Mouse (Mus musculus) ES-E14 (cell line): Measurements from ENCODE around the gene Alx3. TPM values are rescaled to one million over a fixed set of nuclear protein-coding genes. Genes with fewer than 3 reads are reported as not detected.

Source experiments
- DNase-seq: peaks from one replicate; pipeline ENCODE4 v3.0.0-alpha.2; 2013; ENCODE audit warnings: low read depth, low spot score
- H3K27ac ChIP-seq: 2 replicates; pipeline ENCODE4 v1.5.1; 2012; ENCODE audit warnings: low read depth, mild to moderate bottlenecking, low read length, moderate library complexity, mixed read lengths; ENCODE audit not compliant: poor library complexity, insufficient read depth, severe bottlenecking
- H3K36me3 ChIP-seq: 2 replicates; pipeline ENCODE4 v1.6.1; 2012; ENCODE audit warnings: mild to moderate bottlenecking, low read length, moderate library complexity, mixed read lengths; ENCODE audit not compliant: control insufficient read depth, poor library complexity, insufficient read depth, severe bottlenecking
- H3K4me1 ChIP-seq, 2 experiments: fragments of 150-350 bp in 1 of 2; sonication (generic) in 1 of 2; 2 replicates each; pipeline ENCODE4 v1.6.1; 2012; ENCODE audit warnings: low read length in 2 of 2, mild to moderate bottlenecking in 1 of 2, mixed read lengths in 1 of 2; ENCODE audit not compliant: control insufficient read depth in 2 of 2, insufficient read depth in 2 of 2, poor library complexity in 1 of 2
- H3K4me3 ChIP-seq, 2 experiments: fragments of 150-350 bp in 1 of 2; sonication (generic) in 1 of 2; 2 replicates each; pipeline ENCODE4 v1.5.1; 2012; ENCODE audit warnings: low read length in 2 of 2, low read depth in 1 of 2, mild to moderate bottlenecking in 1 of 2, mixed read lengths in 1 of 2; ENCODE audit not compliant: insufficient read depth in 1 of 2, poor library complexity in 1 of 2, severe bottlenecking in 1 of 2
- H3K9ac ChIP-seq: 2 replicates; pipeline ENCODE4 v1.6.1; 2012; ENCODE audit warnings: low read depth, mild to moderate bottlenecking, low read length, mixed read lengths; ENCODE audit not compliant: poor library complexity, insufficient read depth, severe bottlenecking
- H3K9me3 ChIP-seq: fragments of 150-350 bp; sonication (generic); 2 replicates; pipeline ENCODE4 v1.6.1; 2012; ENCODE audit warnings: low read depth, mild to moderate bottlenecking, low read length; ENCODE audit not compliant: control insufficient read depth, insufficient read depth
- CHD2 ChIP-seq: IDR thresholded peaks from 2 replicates; pipeline ENCODE4 v1.6.1; 2014; ENCODE audit warnings: mild to moderate bottlenecking, low read depth, low read length, inconsistent platforms
- HCFC1 ChIP-seq: IDR thresholded peaks from 2 replicates; pipeline ENCODE4 v1.6.1; 2012; ENCODE audit warnings: low read length, inconsistent platforms, borderline replicate concordance; ENCODE audit not compliant: insufficient read depth
- MAFK ChIP-seq: IDR thresholded peaks from 2 replicates; pipeline ENCODE4 v1.6.1; 2014; ENCODE audit warnings: mild to moderate bottlenecking, low read depth, low read length, inconsistent platforms; ENCODE audit not compliant: insufficient read depth
- ZC3H11A ChIP-seq: IDR thresholded peaks from 2 replicates; pipeline ENCODE4 v1.6.1; 2012; ENCODE audit warnings: low read depth, mild to moderate bottlenecking, inconsistent platforms, low read length, borderline replicate concordance
- ZNF384 ChIP-seq: IDR thresholded peaks from 2 replicates; pipeline ENCODE4 v1.6.1; 2012; ENCODE audit warnings: low read depth, low read length, inconsistent platforms
- in situ Hi-C, 2 experiments: fragments of 600-800 bp; cut with MboI; formaldehyde crosslinking; loops; one replicate each; pipeline ENCODE4 v1.15.1; 2025; ENCODE audit warnings: low sequenced_read_pairs in 2 of 2, inconsistent platforms in 1 of 2; ENCODE audit not compliant: unreplicated experiment in 2 of 2
- total RNA-seq: library from RNA; depleted of rRNA; stranded (reverse); fragments of 300-350 nt; gene quantifications from 2 replicates; pipeline ENCODE4 v1.2.3, GENCODE M21; 2012

Alx3 gene
- total RNA-seq, 1 experiment = 0.85 TPM

- no peak for DNase-seq
- Histone ChIP-seq H3K27ac (no peak overlapping the region), H3K36me3 (no peaks in the 10 kb centered on the region), H3K4me3 (no peak overlapping the region), H3K9me3 (no peaks in the 10 kb centered on the region), H3K4me1 (no peaks in the 10 kb centered on the region), H3K9ac (no peak overlapping the region)
- TF ChIP-seq ZC3H11A = no peak
- TF ChIP-seq MAFK = no peak
- no peak for TF ChIP-seq HCFC1
- TF ChIP-seq ZNF384 = no peak
- TF ChIP-seq CHD2 = no peak
- in situ Hi-C loops = loop anchor here in 1 of 2 experiments (10.0 kb wide), 1 partner anchor 336 kb away; the partner anchor contains the start of genes A630076J17Rik and Prok1
Measured at GRCm38 (mm10) chr3:107571205-107571604, 23.6 kb upstream of the Alx3 start.

- Histone ChIP-seq H3K9ac (no peak overlapping the region), H3K27ac (no peak overlapping the region), H3K4me1 (no peaks in the 10 kb centered on the region), H3K36me3 (no peaks in the 10 kb centered on the region), H3K9me3 (no peaks in the 10 kb centered on the region), H3K4me3 (no peak overlapping the region)
- no peak for TF ChIP-seq MAFK
- no peak for TF ChIP-seq ZC3H11A
- TF ChIP-seq ZNF384 = no peak
- no peak for TF ChIP-seq HCFC1
- TF ChIP-seq CHD2 = no peak
- DNase-seq = no peak
- in situ Hi-C loops = loop anchor here in 1 of 2 experiments (10.0 kb wide), 1 partner anchor 342 kb away; the partner anchor contains the start of genes A630076J17Rik and Prok1
Measured at GRCm38 (mm10) chr3:107576807-107577206, 18.0 kb upstream of the Alx3 start.

GRCm38 (mm10) chr3:107577810-107578390, 16.9 kb upstream of the Alx3 start:
- no peaks in the 10 kb centered on the region for H3K9me3 ChIP-seq
- no peak overlapping the region for H3K4me3 ChIP-seq
- H3K36me3 ChIP-seq = no peaks in the 10 kb centered on the region
- H3K9ac ChIP-seq = no peak overlapping the region
- TF ChIP-seq CHD2 (no peak), ZNF384 (no peak), MAFK (no peak), HCFC1 (no peak), ZC3H11A (no peak)
- H3K4me1 ChIP-seq = no peaks in the 10 kb centered on the region
- in situ Hi-C loops = loop anchor here in 1 of 2 experiments (10.0 kb wide), 1 partner anchor 343 kb away; the partner anchor contains the start of genes A630076J17Rik and Prok1
- H3K27ac ChIP-seq = no peak overlapping the region
- no peak for DNase-seq

- H3K9me3 ChIP-seq = no peaks in the 10 kb centered on the region
- no peak overlapping the region for H3K4me3 ChIP-seq
- H3K27ac ChIP-seq = no peak overlapping the region
- H3K9ac ChIP-seq = no peak overlapping the region
- H3K36me3 ChIP-seq = no peaks in the 10 kb centered on the region
- H3K4me1 ChIP-seq = no peaks in the 10 kb centered on the region
- peak; percentile 74 for DNase-seq
- in situ Hi-C loops = loop anchor here in 1 of 2 experiments (10.0 kb wide), 1 partner anchor 345 kb away; the partner anchor contains the start of genes A630076J17Rik and Prok1
- no peak for TF ChIP-seq ZNF384
- no peak for TF ChIP-seq CHD2
- TF ChIP-seq MAFK = no peak
- TF ChIP-seq HCFC1 = no peak
- peak; percentile 18; the same call in 1 of the 2 replicates for TF ChIP-seq ZC3H11A
Measured at GRCm38 (mm10) chr3:107579466-107579865, 15.4 kb upstream of the Alx3 start.
